Mouse (Mus musculus) forebrain, embryonic 11.5 days (tissue): Measurements from ENCODE around the gene Anxa11. TPM values are rescaled to one million over a fixed set of nuclear protein-coding genes. Genes with fewer than 3 reads are reported as not detected.
"Not testable (repeated sequence)": the region's sequence is repeated elsewhere in the genome, so short reads cannot be mapped to it uniquely, and the experiment has no call there.

Experiments used
- ATAC-seq: fragments of 200-750 bp; cut with Nextera tagmentation; replicated peaks from 2 replicates; pipeline ENCODE4 v1.8.0; 2017; ENCODE audit warnings: moderate TSS enrichment; ENCODE audit not compliant: low FRiP score
- DNase-seq: peaks from one replicate; pipeline ENCODE4 v3.0.0-alpha.2; 2017; ENCODE audit warnings: low spot score
- H3K27ac ChIP-seq: fragments of 300-500 bp; sonication (generic); 2 replicates; pipeline ENCODE4 v1.5.1; 2014; ENCODE audit warnings: low read depth, low read length
- H3K27me3 ChIP-seq: fragments of 300-500 bp; sonication (generic); 2 replicates; pipeline ENCODE4 v1.6.1; 2014; ENCODE audit warnings: mild to moderate bottlenecking, low read length, mixed read lengths; ENCODE audit not compliant: control insufficient read depth, insufficient read depth
- H3K36me3 ChIP-seq: fragments of 300-500 bp; sonication (generic); 2 replicates; pipeline ENCODE4 v1.6.1; 2014; ENCODE audit warnings: mild to moderate bottlenecking, low read length, moderate library complexity, mixed read lengths; ENCODE audit not compliant: control insufficient read depth, insufficient read depth
- H3K4me1 ChIP-seq: fragments of 300-500 bp; sonication (generic); replicated peaks from 2 replicates; pipeline ENCODE4 v1.6.1; 2014; ENCODE audit warnings: low read length, mixed read lengths; ENCODE audit not compliant: control insufficient read depth, insufficient read depth
- H3K4me2 ChIP-seq: fragments of 300-500 bp; sonication (generic); 2 replicates; pipeline ENCODE4 v1.6.1; 2014; ENCODE audit warnings: low read depth, mild to moderate bottlenecking, low read length, moderate library complexity, mixed read lengths; ENCODE audit not compliant: severe bottlenecking
- H3K4me3 ChIP-seq: fragments of 300-500 bp; sonication (generic); 2 replicates; pipeline ENCODE4 v1.5.1; 2014; ENCODE audit warnings: low read depth, low read length
- H3K9ac ChIP-seq: fragments of 300-500 bp; sonication (generic); 2 replicates; pipeline ENCODE4 v1.6.1; 2014; ENCODE audit warnings: low read length
- H3K9me3 ChIP-seq: fragments of 300-500 bp; sonication (generic); 2 replicates; pipeline ENCODE4 v1.6.1; 2016; ENCODE audit warnings: low read length, mixed read lengths; ENCODE audit not compliant: control insufficient read depth
- WGBS: fragments of 180-500 bp; shearing (Covaris S2); extraction: QIAGEN DNeasy Blood & Tissue Kit; methylation state at CpG from one replicate; pipeline ENCODE4 v1.1.7; 2014; 5-methylcytosine and 5-hydroxymethylcytosine counted together
- polyA plus RNA-seq: library from polyadenylated mRNA; unstranded; fragments of >200 nt; fragmentation: Nextera tagmentation; extraction: Ambion mirVana; gene quantifications from 2 replicates; pipeline ENCODE4 v1.2.1, GENCODE M21; 2014

The Anxa11 gene
- polyA plus RNA-seq, 1 experiment from 2014 or later = 3.6 TPM

GRCm38 (mm10) chr14:25846516-25846915 lies 4.6 kb downstream of the Anxa11 start:
- ATAC-seq (no peak), DNase-seq (no peak)
- H3K4me1 ChIP-seq = 0 out of 2 replicates have a peak, but pooled peaks cover 4% of the 10 kb centered on the region
- H3K9me3 ChIP-seq = no peaks in the 10 kb centered on the region
- peaks cover 15% of the 10 kb centered on the region for H3K27me3 ChIP-seq
- no peak overlapping the region for H3K9ac ChIP-seq
- H3K4me3 ChIP-seq = no peak overlapping the region
- no peak overlapping the region for H3K4me2 ChIP-seq
- WGBS = 91% methylated on average over 8 of the region's 8 CpGs
- no peak overlapping the region for H3K27ac ChIP-seq
- no peaks in the 10 kb centered on the region for H3K36me3 ChIP-seq

GRCm38 (mm10) chr14:25847660-25848059 lies 5.7 kb downstream of the Anxa11 start:
- Histone ChIP-seq H3K9ac (no peak overlapping the region), H3K27me3 (peaks cover 8% of the 10 kb centered on the region)
- no peak for ATAC-seq

GRCm38 (mm10) chr14:25848237-25848636 lies 6.3 kb downstream of the Anxa11 start:
- H3K9me3 ChIP-seq = no peaks in the 10 kb centered on the region
- no peak overlapping the region for H3K4me3 ChIP-seq
- no peak overlapping the region for H3K4me2 ChIP-seq
- peaks cover 2% of the 10 kb centered on the region for H3K27me3 ChIP-seq
- DNase-seq (no peak), ATAC-seq (no peak)
- H3K27ac ChIP-seq = no peak overlapping the region
- no peaks in the 10 kb centered on the region for H3K4me1 ChIP-seq
- no peak overlapping the region for H3K9ac ChIP-seq
- WGBS = 92% methylated on average over 6 of the region's 6 CpGs
- H3K36me3 ChIP-seq = no peaks in the 10 kb centered on the region

More at GRCm38 (mm10) chr14:25847660-25848059, 5.7 kb downstream of the Anxa11 start:
- Histone ChIP-seq H3K4me1 (0 out of 2 replicates have a peak, but pooled peaks cover 2% of the 10 kb centered on the region), H3K27ac (no peak overlapping the region), H3K36me3 (no peaks in the 10 kb centered on the region), H3K4me3 (no peak overlapping the region), H3K9me3 (no peaks in the 10 kb centered on the region), H3K4me2 (no peak overlapping the region)
- 57% methylated on average over 9 of the region's 9 CpGs for WGBS
- no peak for DNase-seq

DNA sequence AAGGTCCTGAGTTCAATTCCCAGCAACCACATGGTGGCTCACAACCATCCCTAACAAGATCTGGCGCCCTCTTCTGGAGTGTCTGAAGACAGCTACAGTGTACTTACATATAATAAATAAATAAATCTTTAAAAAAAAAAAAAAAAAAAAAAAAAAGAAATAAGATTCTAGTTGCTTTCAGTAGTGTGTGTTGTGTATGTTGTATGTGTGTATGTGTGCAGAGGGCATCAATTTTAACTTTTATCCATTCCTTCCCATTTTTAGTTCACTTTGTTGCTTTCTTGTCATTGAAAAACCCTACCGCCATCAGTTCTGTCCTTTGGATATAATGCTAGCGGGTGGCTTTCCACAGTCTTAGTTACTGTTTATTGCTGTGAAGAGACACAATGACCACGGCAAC lies 6.8 kb downstream of the Anxa11 start:
- not testable (repeated sequence) for DNase-seq, H3K9me3 ChIP-seq, H3K4me3 ChIP-seq, H3K9ac ChIP-seq, H3K4me2 ChIP-seq, H3K4me1 ChIP-seq, ATAC-seq, H3K36me3 ChIP-seq, H3K27me3 ChIP-seq, H3K27ac ChIP-seq
- WGBS = 98% methylated on average over 3 of the region's 4 CpGs

DNA sequence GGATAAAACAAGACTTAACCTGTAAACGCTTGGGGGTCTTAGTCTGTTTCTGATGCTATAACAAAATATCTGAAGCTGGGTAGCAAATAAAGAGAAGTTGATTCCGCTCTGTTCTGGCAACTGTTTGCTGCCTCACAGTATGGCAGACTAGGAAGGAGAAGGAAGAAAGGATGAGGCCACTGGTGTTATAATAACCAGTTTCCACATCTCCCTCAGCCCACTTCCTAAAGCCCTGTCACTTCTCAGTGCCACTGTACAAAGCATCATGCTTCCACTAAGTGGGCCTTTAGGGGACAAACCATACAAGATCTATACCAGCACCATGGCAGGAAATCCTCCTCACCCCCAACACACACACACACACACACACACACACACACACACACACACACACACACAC lies 8.5 kb downstream of the Anxa11 start:
- WGBS = 92% methylated on average over 2 of the region's 2 CpGs

DNA sequence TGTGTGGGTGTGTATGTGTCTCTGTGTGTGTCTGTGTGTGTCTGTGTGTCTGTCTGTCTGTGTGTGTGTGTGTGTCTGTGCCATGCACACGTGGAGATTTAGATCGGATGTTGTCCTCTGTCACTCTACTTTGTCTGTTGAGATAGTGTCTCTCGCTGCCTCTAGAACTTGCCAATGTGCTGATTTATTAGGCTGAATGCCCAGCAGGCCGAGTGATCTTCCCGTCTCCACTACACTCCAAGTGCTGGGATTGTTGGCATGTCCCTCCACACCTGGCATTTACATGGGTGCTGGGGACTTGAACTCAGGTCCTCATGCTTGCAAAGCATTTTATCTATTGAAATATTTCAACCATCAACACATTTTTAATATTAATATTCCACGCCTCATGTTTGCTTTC lies 9.2 kb downstream of the Anxa11 start:
- WGBS = 84% methylated on average over 6 of the region's 6 CpGs
- Histone ChIP-seq H3K9ac (no peak overlapping the region), H3K36me3 (no peaks in the 10 kb centered on the region), H3K9me3 (no peaks in the 10 kb centered on the region), H3K27me3 (no peaks in the 10 kb centered on the region), H3K4me1 (no peaks in the 10 kb centered on the region), H3K27ac (no peak overlapping the region), H3K4me2 (no peak overlapping the region), H3K4me3 (no peak overlapping the region)
- DNase-seq (no peak), ATAC-seq (no peak)

More for the DNA sequence above, 8.5 kb downstream of the Anxa11 start:
- Histone ChIP-seq H3K27me3 (no peaks in the 10 kb centered on the region), H3K4me3 (no peak overlapping the region), H3K4me2 (no peak overlapping the region), H3K36me3 (no peaks in the 10 kb centered on the region), H3K9me3 (no peaks in the 10 kb centered on the region), H3K9ac (no peak overlapping the region), H3K4me1 (no peaks in the 10 kb centered on the region), H3K27ac (no peak overlapping the region)
- no peak for DNase-seq
- ATAC-seq = no peak

DNA sequence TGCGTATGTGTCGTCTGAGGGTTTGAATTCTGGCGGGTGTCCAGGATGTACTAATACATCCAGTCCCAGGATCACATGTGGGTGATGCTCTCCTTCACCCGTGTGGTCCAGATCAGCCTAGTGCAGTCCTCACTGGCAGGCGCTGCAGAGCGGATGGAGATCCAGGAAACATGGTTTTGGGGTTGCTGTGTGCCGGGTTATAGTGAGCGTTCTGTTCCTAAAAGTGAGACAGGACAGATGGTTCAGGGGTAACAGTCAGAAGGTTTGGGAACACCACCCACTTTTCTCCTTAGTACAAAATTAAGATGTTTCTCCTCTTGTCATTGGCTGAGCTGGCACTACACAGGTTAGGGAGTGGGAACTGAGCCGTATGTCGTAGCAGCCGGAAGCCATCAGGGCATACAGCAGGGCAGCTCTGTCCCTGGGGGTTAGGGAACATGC lies 10.2 kb downstream of the Anxa11 start:
- H3K27me3 ChIP-seq = no peaks in the 10 kb centered on the region
- DNase-seq (no peak), ATAC-seq (no peak)
- WGBS = 86% methylated on average over 11 of the region's 11 CpGs
- no peak overlapping the region for H3K4me3 ChIP-seq
- no peaks in the 10 kb centered on the region for H3K36me3 ChIP-seq
- no peaks in the 10 kb centered on the region for H3K9me3 ChIP-seq
- H3K9ac ChIP-seq = no peak overlapping the region
- no peak overlapping the region for H3K27ac ChIP-seq
- H3K4me1 ChIP-seq = no peaks in the 10 kb centered on the region
- no peak overlapping the region for H3K4me2 ChIP-seq

GRCm38 (mm10) chr14:25853295-25853694 lies 11.3 kb downstream of the Anxa11 start:
- DNase-seq (no peak), ATAC-seq (no peak)
- H3K9me3 ChIP-seq = no peaks in the 10 kb centered on the region
- H3K36me3 ChIP-seq = no peaks in the 10 kb centered on the region
- H3K27me3 ChIP-seq = no peaks in the 10 kb centered on the region
- H3K4me2 ChIP-seq = no peak overlapping the region
- 77% methylated on average over 6 of the region's 6 CpGs for WGBS
- H3K27ac ChIP-seq = no peak overlapping the region
- H3K4me1 ChIP-seq = no peaks in the 10 kb centered on the region
- H3K9ac ChIP-seq = no peak overlapping the region
- no peak overlapping the region for H3K4me3 ChIP-seq

DNA sequence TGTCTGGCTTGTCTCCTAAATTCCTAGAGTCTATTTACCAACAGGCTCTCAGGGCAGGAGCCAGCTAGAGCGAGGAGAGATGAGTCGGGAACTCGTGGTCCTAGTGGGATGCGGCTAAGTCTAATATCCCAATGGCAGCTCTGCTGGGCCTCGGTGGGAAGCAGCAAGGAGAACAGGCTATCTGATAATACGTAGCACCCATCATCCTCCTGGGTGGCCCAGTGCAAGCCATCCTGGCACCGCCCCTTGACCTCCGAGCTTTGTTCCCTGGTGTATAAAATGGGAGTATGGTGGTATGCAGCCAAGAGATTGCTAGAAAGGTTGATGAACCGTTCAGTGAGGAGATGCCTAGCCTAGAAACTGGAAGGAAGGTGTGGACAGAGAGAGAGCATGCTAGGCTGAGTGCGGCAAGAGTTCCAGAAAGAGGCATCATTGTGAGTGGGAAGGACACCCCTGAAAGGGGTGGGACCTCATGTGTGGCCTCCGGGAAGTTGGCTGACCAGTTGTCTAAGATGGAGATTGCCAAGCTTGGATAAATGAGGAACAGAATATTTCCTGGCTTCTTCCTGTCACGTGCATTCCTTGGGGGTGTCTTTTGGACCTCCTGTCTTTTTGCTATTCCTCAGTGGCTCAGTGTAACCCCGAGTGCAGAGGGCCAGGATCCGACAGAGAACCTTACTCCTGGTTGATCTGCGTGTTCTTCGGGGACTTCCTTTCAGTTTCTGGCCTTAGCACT lies 11.9 kb downstream of the Anxa11 start:
- DNase-seq (no peak), ATAC-seq (no peak)
- no peaks in the 10 kb centered on the region for H3K9me3 ChIP-seq
- no peaks in the 10 kb centered on the region for H3K36me3 ChIP-seq
- no peak overlapping the region for H3K4me3 ChIP-seq
- WGBS = 94% methylated on average over 16 of the region's 16 CpGs
- no peaks in the 10 kb centered on the region for H3K4me1 ChIP-seq
- no peak overlapping the region for H3K4me2 ChIP-seq
- H3K27ac ChIP-seq = no peak overlapping the region
- H3K9ac ChIP-seq = no peak overlapping the region
- H3K27me3 ChIP-seq = no peaks in the 10 kb centered on the region
